Mouse (Mus musculus) CD4-positive, CD25-positive, alpha-beta regulatory T cell, adult 2 months (primary cell): ENCODE data around the gene 1700067P10Rik.

ENCODE experiments used
- DNase-seq: peaks from one replicate; pipeline ENCODE4 v3.0.0-alpha.2; 2012; ENCODE audit warnings: low read depth, low spot score

The 1700067P10Rik gene

GRCm38 (mm10) chr17:48096321-48096720, 7.2 kb downstream of the 1700067P10Rik start:
- DNase-seq: peak; percentile 22

- peak; percentile 82 for DNase-seq
Measured at GRCm38 (mm10) chr17:48097011-48097742, 8.1 kb downstream of the 1700067P10Rik start.

- peak; percentile 17 for DNase-seq
Measured at GRCm38 (mm10) chr17:48097743-48098527, 8.8 kb downstream of the 1700067P10Rik start.

- DNase-seq: peak; percentile 29
Measured at GRCm38 (mm10) chr17:48098528-48098890, 9.4 kb downstream of the 1700067P10Rik start.

- DNase-seq: peak; percentile 6
Measured at GRCm38 (mm10) chr17:48099312-48099711, 10.2 kb downstream of the 1700067P10Rik start.

- peak; percentile 93 for DNase-seq
Measured at GRCm38 (mm10) chr17:48100441-48101417, 11.6 kb downstream of the 1700067P10Rik start.

- DNase-seq: no peak
Measured at GRCm38 (mm10) chr17:48107333-48107732, 18.2 kb downstream of the 1700067P10Rik start.

- DNase-seq: no peak
Measured at GRCm38 (mm10) chr17:48107862-48108261, 18.7 kb downstream of the 1700067P10Rik start.

- no peak for DNase-seq
Measured at GRCm38 (mm10) chr17:48108520-48108919, 19.4 kb downstream of the 1700067P10Rik start.

GRCm38 (mm10) chr17:48110547-48111287, 21.6 kb downstream of the 1700067P10Rik start:
- peak; percentile 69 for DNase-seq

- DNase-seq: no peak
Measured at GRCm38 (mm10) chr17:48118570-48118969, 29.5 kb downstream of the 1700067P10Rik start.

- DNase-seq: peak; percentile 80
Measured at GRCm38 (mm10) chr17:48119656-48120055, 30.5 kb downstream of the 1700067P10Rik start.

- no peak for DNase-seq
Measured at GRCm38 (mm10) chr17:48120456-48120855, 31.3 kb downstream of the 1700067P10Rik start.

- no peak for DNase-seq
Measured at GRCm38 (mm10) chr17:48132810-48133209, 43.7 kb downstream of the 1700067P10Rik start.
